Mouse (Mus musculus) spleen, postnatal 10 days (tissue): ENCODE data around the gene Cep295nl.
"Not testable (repeated sequence)": the region's sequence is repeated elsewhere in the genome, so short reads cannot be mapped to it uniquely, and the experiment has no call there.

Source experiments
- DNase-seq, 2 experiments: peaks; one replicate each; pipeline ENCODE4 v3.0.0; 2021 to 2022; ENCODE audit warnings: low spot score in 2 of 2

The Cep295nl gene

GRCm38 (mm10) chr11:118321971-118322370, 20.3 kb downstream of the Cep295nl start:
- no peak for DNase-seq

GRCm38 (mm10) chr11:118321500-118321899, 20.8 kb downstream of the Cep295nl start:
- no peak for DNase-seq

- DNase-seq = peak in 1 of 2 experiments; percentile 70
These were observed 23.6 kb downstream of the Cep295nl start for GRCm38 (mm10) chr11:118318678-118319077.

- peak; percentile 34 to 47 for DNase-seq
These were observed 25.2 kb downstream of the Cep295nl start for GRCm38 (mm10) chr11:118317129-118317528.

- no peak for DNase-seq
These were observed 26.0 kb downstream of the Cep295nl start for GRCm38 (mm10) chr11:118316231-118316806.

- DNase-seq = no peak
These were observed 30.1 kb downstream of the Cep295nl start for GRCm38 (mm10) chr11:118312132-118312723.

- not testable (repeated sequence) for DNase-seq
These were observed 34.3 kb downstream of the Cep295nl start for GRCm38 (mm10) chr11:118307962-118308361.

GRCm38 (mm10) chr11:118303959-118304358, 38.3 kb downstream of the Cep295nl start:
- DNase-seq = not testable (repeated sequence)

GRCm38 (mm10) chr11:118298810-118299209, 43.5 kb downstream of the Cep295nl start:
- DNase-seq = no peak

GRCm38 (mm10) chr11:118297967-118298366, 44.3 kb downstream of the Cep295nl start:
- peak in 1 of 2 experiments; percentile 53 for DNase-seq

- no peak for DNase-seq
These were observed 47.3 kb downstream of the Cep295nl start for GRCm38 (mm10) chr11:118295026-118295425.

GRCm38 (mm10) chr11:118292671-118293070, 49.6 kb downstream of the Cep295nl start:
- DNase-seq = no peak

GRCm38 (mm10) chr11:118289999-118290889, 52.1 kb downstream of the Cep295nl start, which contains the start of gene Usp36:
TSS of gene Usp36 (minus strand) at chr11:118290244.
- DNase-seq = peak; percentile 92 to 99

GRCm38 (mm10) chr11:118289562-118289961, 52.7 kb downstream of the Cep295nl start:
- peak in 1 of 2 experiments; percentile 16 for DNase-seq

- DNase-seq = no peak
These were observed 53.2 kb downstream of the Cep295nl start for GRCm38 (mm10) chr11:118289037-118289511.

GRCm38 (mm10) chr11:118287573-118287972, 54.7 kb downstream of the Cep295nl start:
- no peak for DNase-seq

GRCm38 (mm10) chr11:118286434-118286833, 55.9 kb downstream of the Cep295nl start:
- no peak for DNase-seq

GRCm38 (mm10) chr11:118285791-118286190, 56.5 kb downstream of the Cep295nl start:
- no peak for DNase-seq
